Mouse (Mus musculus) liver, postnatal 0 days (tissue): ENCODE data around the gene Ntn1.

Experiments
- CTCF ChIP-seq: sonication (generic); IDR thresholded peaks from 2 replicates; pipeline ENCODE4 v1.5.1; 2016; ENCODE audit warnings: antibody characterized with exemption, low read depth
- EP300 ChIP-seq: IDR thresholded peaks from 2 replicates; pipeline ENCODE4 v1.6.1; 2016; ENCODE audit warnings: antibody characterized with exemption, low read depth, mild to moderate bottlenecking

DNA sequence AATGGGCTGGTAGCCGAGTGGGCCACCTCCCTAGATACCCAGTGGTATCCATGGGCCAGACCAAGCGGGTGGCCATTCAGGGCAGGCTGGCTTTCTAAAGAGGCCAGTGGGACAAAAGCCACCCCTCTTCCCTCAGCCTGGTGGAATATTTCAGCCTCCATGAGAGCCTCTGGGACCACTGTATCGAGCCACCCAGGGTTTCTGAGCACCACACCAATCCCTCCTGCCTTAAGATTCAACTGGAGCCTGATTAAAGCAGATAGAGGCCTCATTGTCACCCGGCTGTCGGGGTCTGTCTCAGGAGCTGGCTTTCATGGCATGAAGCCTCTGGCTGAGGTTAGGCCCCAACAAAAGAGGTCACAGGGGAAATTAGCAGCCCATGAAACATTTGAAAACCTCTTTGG is 174.0 kb downstream of the Ntn1 start:
- TF ChIP-seq EP300, result no peak
- TF ChIP-seq CTCF, result no peak
